Mouse (Mus musculus): ENCODE data around the gene Syngr3.
"Not testable (repeated sequence)": the region's sequence is repeated elsewhere in the genome, so short reads cannot be mapped to it uniquely, and the experiment has no call there.

The Syngr3 gene

DNA sequence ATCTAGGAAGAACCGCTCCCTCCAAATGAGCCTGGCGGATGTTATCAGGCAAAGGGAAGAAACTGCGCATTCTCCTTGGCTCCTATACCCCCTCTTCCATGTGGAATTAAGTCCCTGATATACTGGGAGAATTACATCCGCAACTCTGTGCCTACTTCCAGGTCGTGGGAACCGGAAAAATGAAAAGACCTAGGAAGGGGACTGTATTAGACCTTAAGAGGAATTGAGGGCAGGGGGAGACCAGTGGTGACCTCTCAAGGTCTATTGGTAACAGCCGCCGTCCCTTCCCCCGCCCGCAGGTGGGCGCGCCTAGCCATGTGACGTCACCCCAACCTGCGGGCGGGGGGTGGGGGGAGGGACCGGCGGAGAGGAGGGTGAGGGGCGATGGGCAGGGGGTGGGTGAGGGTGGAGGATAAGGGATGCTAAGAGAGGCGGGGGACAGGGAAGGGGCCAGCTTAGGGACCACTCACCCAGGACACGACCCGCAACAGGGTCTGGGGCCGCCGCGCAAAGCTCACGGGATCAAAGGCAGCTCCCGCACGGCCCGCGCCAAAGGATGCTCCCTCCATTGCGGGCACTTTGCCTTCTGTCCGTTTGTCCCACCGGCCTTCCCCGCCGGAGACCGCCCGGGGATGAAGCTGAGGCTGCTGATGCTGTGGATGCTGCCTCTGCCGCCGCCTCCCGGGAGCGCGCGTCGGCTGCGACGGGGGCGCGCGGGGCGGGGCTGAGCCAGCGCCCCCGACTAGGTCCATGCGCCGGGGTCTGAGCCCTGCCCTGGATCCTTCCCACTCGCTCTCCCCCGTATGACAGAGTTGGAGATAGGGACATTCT lies at the start of gene Syngr3:
TSS of gene Syngr3 (minus strand) at position 705 of the 831 bp plus-strand sequence.
- peak; percentile 35 for DNase-seq (ENCODE audit: low spot score)

DNA sequence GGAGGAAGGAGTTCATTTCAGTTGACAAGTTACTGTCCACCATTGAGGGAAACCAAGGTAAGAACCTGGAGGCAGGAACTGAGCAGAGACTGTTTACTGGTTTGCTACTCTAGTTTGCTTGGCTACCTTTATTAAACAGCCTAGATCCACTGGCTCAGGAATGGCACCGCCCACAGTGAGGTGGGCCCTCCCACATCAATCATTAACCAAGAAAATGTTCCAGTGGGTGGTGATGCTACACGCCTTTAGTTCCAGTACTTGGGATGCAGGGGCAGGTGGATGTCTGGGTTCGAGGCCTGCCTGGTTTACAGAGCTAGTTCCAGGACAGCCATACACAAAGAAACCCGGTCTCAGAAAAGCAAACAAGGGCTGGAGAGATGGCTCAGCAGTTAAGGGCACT lies 48.5 kb upstream of the Syngr3 start:
- DNase-seq (ENCODE audit: low spot score), result no peak

- no peak for DNase-seq (ENCODE audit: low spot score)
Observed at GRCm38 (mm10) chr17:24737135-24737810, 47.5 kb upstream of the Syngr3 start.

- peak; percentile 100 for DNase-seq (ENCODE audit: low spot score)
Observed at GRCm38 (mm10) chr17:24736330-24737051, 46.7 kb upstream of the Syngr3 start, which contains the start of gene Msrb1. Gene Msrb1 (plus strand): TSS chr17:24736642.

DNA sequence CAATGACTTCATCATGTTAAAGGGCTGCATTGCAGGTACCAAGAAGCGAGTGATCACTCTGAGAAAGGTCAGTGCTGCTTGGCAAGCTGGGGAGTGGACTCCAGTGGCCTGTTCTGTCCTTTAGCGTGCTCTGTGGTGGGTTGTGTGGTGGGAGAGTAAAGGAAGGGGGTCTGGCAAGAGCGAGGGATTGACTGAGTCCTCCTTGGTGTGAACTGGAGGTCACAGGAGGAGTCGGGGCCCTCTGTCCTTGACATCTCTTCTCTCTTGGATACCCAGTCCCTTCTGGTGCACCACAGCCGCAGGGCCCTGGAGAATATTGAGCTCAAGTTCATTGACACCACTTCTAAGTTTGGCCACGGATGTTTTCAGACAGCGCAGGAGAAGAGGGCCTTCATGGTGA lies 45.7 kb upstream of the Syngr3 start:
- no peak for DNase-seq (ENCODE audit: low spot score)

GRCm38 (mm10) chr17:24734513-24734912 lies 44.8 kb upstream of the Syngr3 start:
- no peak for DNase-seq (ENCODE audit: low spot score)

DNA sequence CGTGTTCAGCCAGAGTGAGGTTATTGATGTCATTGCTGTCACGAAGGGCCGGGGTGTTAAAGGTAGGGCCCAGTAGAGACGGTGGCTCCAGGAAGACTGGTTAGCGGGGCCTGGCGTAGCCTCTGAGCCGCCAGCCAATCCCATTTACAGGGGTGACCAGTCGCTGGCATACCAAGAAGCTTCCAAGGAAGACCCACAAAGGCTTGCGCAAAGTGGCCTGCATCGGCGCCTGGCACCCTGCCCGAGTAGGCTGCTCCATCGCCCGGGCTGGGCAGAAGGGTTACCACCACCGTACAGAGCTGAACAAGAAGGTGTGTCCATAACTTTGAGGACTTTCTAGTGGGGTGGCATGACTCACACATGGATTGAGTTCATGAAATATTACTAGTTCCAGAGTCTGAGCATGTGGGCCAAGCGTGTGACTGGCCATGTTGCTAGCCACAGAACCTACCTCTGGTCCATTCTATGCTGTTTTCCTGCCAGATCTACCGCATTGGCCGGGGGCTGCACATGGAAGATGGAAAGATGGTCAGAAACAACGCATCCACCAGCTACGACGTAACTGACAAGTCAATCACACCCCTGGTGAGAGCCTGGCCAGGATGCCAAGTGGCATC lies 43.8 kb upstream of the Syngr3 start:
- no peak for DNase-seq (ENCODE audit: low spot score)

DNA sequence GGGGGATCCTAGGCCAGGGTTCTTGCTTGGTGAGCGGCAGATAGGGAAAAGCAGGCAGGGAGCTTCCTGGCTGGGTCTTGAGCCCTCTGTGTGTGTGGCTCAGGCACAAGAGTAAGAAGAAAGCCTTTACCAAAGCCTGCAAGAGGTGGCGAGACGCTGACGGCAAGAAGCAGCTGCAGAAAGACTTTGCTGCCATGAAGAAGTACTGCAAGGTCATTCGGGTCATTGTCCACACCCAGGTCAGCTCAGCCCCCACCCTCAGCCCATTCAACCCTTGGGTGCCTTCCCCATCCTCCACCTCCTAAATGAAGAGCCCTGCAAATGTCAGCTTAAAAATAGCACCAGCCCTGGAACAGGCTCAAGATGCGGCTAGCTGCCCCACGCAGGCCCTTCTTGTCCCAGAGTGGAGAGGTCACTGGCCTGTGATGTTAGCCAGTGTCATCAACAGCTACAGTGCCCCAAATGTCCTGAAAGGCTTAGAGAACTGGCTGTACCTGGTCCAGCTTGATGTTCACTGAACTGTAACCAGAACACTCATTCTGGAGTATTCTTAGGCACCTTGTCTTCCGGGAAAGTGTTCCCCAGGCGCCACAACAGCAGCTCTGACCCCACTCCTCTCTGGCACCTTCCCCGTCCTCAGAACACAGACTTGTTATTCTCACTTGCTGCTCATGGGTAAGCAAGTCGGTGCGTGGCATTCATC lies 42.6 kb upstream of the Syngr3 start:
- no peak for DNase-seq (ENCODE audit: low spot score)

DNA sequence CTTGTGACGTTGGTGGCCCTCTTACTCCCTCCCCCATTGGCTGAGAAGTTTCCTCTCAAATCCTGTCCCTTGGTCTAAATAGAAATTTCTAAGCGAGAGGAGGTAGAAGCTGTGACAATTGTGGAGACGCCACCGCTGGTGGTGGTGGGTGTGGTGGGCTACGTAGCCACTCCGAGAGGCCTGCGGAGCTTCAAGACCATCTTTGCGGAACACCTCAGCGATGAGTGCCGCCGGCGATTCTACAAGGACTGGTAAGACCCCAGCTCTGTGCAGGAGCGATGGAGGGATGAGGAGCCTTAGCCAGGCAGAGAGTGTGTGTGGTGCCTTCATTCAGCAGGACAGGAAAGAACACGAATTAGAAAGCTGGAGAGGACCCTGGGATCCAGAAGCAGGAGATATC lies 41.0 kb upstream of the Syngr3 start:
- no peak for DNase-seq (ENCODE audit: low spot score)

GRCm38 (mm10) chr17:24729067-24729466 lies 39.3 kb upstream of the Syngr3 start:
- DNase-seq (ENCODE audit: low spot score), result no peak

GRCm38 (mm10) chr17:24728184-24728583 lies 38.4 kb upstream of the Syngr3 start:
- no peak for DNase-seq (ENCODE audit: low spot score)

- DNase-seq (ENCODE audit: low spot score), result no peak
Observed at GRCm38 (mm10) chr17:24727618-24728017, 37.9 kb upstream of the Syngr3 start, which contains the start of gene Rpl3l. Gene Rpl3l (plus strand): TSS chr17:24727820.

- DNase-seq (ENCODE audit: low spot score), result no peak
Observed at GRCm38 (mm10) chr17:24725637-24726390, 36.1 kb upstream of the Syngr3 start.

GRCm38 (mm10) chr17:24724184-24724583 lies 34.4 kb upstream of the Syngr3 start, which contains the start of gene Ndufb10:
Gene Ndufb10 (minus strand): TSS chr17:24724478.
- DNase-seq (ENCODE audit: low spot score), result peak; percentile 98

DNA sequence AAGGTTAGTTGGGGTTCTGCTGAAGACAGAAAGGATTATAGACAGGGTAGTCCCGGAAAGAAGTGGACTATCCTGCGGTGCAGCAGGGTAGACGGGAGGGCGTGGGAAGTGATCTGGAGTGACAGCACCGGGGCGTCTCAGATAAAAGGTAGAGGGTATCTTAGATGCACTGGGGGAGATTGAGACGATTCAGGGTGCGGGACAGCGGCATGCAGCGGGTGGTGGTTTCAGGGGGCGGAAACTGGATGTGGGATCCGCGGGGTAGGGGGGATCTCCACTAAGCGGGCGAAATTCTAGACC lies 34.1 kb upstream of the Syngr3 start:
- no peak for DNase-seq (ENCODE audit: low spot score)

GRCm38 (mm10) chr17:24723122-24723880 lies 33.5 kb upstream of the Syngr3 start:
- peak; percentile 35 for DNase-seq (ENCODE audit: low spot score)

GRCm38 (mm10) chr17:24722220-24722924 lies 32.6 kb upstream of the Syngr3 start:
- peak; percentile 24 for DNase-seq (ENCODE audit: low spot score)

- DNase-seq (ENCODE audit: low spot score), result not testable (repeated sequence)
Observed at GRCm38 (mm10) chr17:24721383-24721955, 31.7 kb upstream of the Syngr3 start.

GRCm38 (mm10) chr17:24720616-24721015 lies 30.9 kb upstream of the Syngr3 start:
- peak; percentile 15 for DNase-seq (ENCODE audit: low spot score)
